Mouse (Mus musculus): ENCODE results near the gene Kcnj10.
A peak's percentile ranks its signal among the peaks of the same experiment; 100 is the strongest.

DNA sequence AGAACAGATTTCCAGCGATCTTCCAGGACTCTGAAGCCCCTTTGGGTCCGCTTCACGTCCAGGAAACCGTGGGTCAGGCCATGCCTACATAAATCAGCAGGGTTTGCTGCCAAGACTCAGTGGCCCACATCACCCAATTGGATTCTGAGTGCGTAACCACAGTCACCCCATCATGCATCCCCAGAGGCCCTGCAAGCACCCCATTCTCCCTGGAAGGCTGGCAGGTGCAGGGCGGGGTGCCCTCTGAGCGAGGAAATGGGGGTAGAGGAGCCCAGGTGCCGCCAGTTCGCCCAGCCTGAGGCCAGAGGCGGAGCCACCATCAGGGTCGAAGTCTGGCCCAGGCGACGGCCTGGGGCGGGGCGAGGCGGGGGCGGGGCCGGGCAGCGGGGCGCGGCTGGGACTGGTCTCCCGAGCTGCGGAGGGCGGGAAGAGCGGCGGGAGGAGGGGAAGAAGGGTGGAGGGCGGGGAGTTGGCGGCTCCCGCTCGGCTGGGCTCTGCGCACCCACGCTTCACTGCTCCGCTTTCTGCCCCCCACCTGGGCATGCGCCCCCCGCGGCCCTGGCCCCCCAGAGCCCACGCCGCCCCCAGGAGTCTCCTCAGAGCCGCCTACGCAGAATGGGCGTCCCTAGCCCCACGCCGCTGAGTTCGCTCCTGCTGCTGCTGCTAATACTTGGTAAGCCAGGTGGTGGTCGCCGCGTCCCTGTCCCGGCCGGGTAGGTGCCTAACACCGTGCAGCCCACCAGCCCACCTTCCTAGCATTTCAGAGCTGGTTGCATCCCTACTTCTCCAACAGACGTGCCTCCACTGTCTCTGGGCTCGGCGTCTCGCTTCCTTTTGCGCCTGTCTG is 28.9 kb upstream of the Kcnj10 start:
- TF ChIP-seq ZKSCAN1 (IDR thresholded peaks at IDR 0.05; ENCODE audit: low read depth, low read length) = no peak
- no peak for TF ChIP-seq CTCF (IDR thresholded peaks at IDR 0.05 in 2 of 3, conservative IDR thresholded peaks at IDR 0.05 in 1 of 3; ENCODE audit: control insufficient read depth in 1 of 3, insufficient read depth in 1 of 3, low read depth in 2 of 3, low read length in 3 of 3, poor library complexity in 1 of 3, severe bottlenecking in 1 of 3)
- TF ChIP-seq EP300 (IDR thresholded peaks at IDR 0.05; ENCODE audit: low read depth in 1 of 2, low read length in 2 of 2) = no peak
- no peak for TF ChIP-seq USF1 (IDR thresholded peaks at IDR 0.05; ENCODE audit: low read depth, low read length)
- no peak for TF ChIP-seq ZC3H11A (IDR thresholded peaks at IDR 0.05; ENCODE audit: low read depth, low read length)
- TF ChIP-seq GATA1 (IDR thresholded peaks at IDR 0.05; ENCODE audit: low read depth, low read length) = no peak
- TF ChIP-seq TBP (IDR thresholded peaks at IDR 0.05; ENCODE audit: low read depth, low read length) = 0 out of 2 replicates have a peak, but pooled peaks have one; percentile 1
- 0 out of 2 replicates have a peak, but pooled peaks have one; percentile 13 for TF ChIP-seq TCF12 (IDR thresholded peaks at IDR 0.05; ENCODE audit: low read depth, low read length)
- no peak for TF ChIP-seq MAX (IDR thresholded peaks at IDR 0.05; ENCODE audit: low read length)
- TF ChIP-seq POLR2AphosphoS5 (IDR thresholded peaks at IDR 0.05; ENCODE audit: borderline replicate concordance, low read depth, low read length) = no peak
